Mouse (Mus musculus) urinary bladder, postnatal 25 days (tissue): ENCODE results near the gene Fbxo44.

ENCODE experiments used
- DNase-seq: peaks from one replicate; pipeline ENCODE4 v3.0.0; 2022; ENCODE audit warnings: low spot score

The Fbxo44 gene

DNA sequence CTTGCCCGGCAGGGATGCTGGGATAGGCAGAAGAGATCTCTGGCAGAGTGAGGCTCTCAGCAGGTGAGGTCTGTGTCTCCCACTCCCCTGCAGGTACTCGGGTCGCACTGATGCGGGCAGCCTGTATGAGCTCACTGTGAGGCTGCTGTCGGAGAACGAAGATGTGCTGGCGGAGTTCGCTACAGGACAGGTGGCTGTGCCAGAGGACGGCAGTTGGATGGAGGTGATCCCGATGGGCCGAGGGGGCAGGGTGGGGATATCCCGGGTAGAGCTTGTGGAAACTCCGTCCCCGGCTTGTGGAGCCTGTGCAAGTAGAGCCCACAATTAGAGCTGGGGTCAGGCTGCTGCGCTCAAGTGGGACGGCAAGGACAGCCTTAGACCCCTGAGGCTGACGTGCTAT is 5.3 kb upstream of the Fbxo44 start:
- no peak for DNase-seq

GRCm38 (mm10) chr4:148164461-148164860 is 4.2 kb upstream of the Fbxo44 start:
- no peak for DNase-seq

DNA sequence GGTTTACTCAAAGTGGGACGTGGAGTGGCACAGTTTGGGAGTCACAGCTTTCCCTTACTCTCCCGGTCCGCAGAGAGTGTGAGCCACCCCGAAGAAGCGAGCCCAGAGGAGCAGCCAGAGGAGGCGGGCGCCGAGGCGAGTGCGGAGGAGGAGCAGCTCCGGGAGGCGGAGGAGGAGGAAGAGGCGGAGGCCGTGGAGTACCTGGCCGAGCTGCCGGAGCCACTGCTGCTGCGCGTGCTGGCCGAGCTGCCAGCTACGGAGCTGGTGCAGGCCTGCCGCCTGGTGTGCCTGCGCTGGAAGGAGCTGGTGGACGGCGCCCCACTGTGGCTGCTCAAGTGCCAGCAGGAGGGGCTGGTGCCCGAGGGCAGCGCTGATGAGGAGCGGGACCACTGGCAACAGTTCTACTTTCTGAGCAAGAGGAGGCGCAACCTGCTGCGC is 3.7 kb upstream of the Fbxo44 start:
- peak; percentile 63 for DNase-seq

DNA sequence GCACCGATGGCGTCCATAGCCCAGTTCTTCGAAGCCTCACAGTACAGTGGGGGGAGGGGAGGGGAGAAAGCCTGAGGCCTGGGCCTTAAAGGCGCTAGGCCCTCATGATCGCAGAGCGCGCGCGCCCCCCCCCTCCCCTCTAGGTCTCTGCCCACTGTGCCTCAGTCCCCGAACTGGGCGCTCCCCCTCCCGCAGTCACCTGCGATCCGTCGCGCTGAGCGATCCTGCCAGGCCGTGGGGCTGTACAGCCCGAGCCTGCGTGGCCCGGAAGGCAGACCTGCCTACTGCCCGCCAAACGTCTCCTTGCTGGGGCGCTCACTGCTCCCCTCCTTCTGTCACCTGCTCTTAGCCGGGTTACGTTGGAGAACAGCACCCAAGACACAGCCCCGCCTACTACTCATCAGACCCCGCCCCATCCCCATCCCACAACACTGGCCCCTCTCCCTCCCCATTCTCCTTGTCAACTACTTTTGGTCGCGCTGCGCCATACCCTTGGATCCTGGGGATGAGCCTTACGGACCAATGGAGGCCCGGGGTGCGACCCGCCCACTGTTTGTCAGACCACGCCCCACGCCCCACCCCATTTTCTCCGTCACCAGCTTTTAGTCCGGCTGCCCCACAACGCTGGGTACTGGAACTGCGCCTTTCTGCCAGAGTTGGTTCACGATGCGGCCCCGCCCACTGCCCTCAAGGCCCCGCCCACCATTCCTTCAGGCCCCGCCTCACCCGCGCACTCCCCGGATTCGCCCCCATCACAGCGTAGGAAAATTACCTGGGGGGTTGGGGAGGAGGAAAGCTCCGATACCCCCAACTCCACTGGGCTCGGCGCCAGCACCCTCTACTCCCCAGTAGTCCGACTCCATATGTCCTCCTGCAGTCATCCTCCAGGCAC is 492 bp downstream of the Fbxo44 start:
- peak; percentile 84 for DNase-seq

DNA sequence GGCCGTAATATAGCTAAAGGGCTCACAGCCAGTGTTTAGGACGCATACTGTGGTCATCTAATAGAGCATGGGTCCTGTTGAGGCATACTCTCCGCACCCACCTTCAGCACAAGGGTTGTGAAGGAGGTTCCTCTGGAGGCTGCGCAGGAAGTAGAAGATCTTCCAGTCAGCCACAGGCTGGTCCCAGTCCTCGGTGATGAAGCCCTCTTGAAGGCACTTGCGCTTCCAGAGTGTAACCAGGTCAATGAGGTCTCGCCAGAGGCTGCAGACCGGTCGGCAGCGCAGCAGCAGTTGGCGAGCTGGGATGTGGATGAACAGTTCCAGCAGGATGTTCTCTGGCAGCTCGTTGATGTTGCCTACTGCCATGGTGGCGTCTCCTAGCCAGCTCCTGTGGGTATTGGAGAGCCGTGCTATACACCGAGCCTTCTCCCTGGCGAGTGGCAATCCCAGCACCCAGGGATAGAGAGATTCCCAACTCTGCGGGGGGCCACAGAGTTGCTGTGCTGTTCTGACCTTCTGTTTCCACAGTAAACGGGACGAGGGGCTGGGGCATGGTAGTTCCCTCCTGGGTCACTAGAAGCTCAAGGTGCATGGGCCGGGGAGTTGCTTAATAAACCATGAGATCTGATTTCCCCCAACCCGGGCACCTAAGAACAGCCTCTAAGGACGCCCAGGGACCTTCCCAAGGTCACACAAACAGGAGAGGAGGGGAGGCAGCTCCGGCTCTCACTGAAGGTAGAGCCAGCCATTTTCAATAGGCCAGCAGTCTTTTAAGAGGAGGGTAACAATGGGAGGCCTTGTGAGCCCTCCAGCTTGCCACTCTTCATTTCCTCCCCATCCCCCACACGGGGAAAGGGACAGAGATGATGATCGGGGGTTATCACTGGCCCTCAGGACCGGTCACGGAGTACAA is 1.6 kb downstream of the Fbxo44 start:
- no peak for DNase-seq

DNA sequence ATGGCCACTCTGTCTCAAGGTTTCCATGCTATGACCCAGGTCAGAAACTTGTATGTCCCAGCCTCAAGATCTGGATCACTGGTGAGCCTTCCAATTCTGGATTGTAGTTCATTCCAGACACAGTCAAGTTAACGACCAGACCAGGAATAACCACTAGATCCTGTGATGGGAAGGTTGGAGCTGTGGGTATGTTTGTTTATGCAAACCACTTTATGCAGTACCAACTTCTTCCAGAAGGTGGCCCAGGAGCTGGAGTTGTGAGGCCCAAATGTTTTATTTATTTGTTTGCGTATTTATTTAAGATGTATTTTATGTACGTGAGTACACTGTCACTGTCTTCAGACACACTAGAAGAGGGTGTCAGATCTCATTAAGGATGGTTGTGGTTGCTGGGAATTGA is 5.3 kb downstream of the Fbxo44 start:
- DNase-seq: no peak

- DNase-seq: no peak
Observed at GRCm38 (mm10) chr4:148154006-148154405, 6.3 kb downstream of the Fbxo44 start.

- DNase-seq: no peak
Observed at GRCm38 (mm10) chr4:148152547-148152946, 7.7 kb downstream of the Fbxo44 start.

- DNase-seq: peak; percentile 81
Observed at GRCm38 (mm10) chr4:148151267-148152168, 8.8 kb downstream of the Fbxo44 start, which contains the start of gene Fbxo6. TSS of gene Fbxo6 (minus strand) at chr4:148152140.

- no peak for DNase-seq
Observed at GRCm38 (mm10) chr4:148150953-148151266, 9.4 kb downstream of the Fbxo44 start.

DNA sequence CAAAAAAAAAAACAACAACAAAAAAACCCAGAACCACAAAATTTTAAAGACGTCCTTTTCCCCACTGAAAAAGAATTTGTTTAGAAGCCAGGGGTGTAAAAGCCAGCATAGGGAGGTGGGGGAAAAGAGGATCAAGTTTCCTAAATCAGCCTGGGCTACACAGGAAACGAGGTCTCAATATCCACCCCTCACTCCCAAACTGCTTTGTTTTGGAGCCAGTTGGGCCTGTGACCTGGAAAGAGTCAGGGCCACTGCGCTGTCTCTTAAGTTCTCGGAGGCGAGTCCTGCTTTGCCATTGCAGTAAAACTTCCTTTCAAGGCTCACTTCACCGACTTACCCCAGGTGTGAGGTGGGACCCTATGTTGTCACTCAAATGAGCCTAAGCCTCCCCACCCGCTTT is 10.0 kb downstream of the Fbxo44 start:
- no peak for DNase-seq

DNA sequence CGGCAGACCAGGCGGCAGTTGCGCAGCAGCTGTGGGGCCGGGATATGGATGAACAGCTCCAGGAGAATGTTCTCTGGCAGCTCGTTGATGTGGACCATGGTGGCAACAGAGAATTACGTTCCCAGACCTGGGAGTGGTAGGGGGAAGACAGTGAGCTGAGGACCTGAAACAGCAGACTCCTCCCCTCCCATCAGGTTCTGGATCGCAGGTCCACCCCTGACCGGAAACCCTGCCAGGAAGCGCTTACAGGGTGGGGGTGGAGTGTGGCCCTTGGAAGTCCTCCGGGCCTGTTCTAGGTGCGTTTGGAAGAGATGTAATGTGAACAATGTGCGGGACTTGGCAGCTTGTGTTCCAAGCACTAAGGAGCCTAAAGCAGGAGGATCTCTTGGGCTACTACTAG is 10.7 kb downstream of the Fbxo44 start:
- DNase-seq: no peak

- DNase-seq: no peak
Observed at GRCm38 (mm10) chr4:148147714-148148113, 12.6 kb downstream of the Fbxo44 start.

- DNase-seq: no peak
Observed at GRCm38 (mm10) chr4:148143721-148144120, 16.6 kb downstream of the Fbxo44 start.

DNA sequence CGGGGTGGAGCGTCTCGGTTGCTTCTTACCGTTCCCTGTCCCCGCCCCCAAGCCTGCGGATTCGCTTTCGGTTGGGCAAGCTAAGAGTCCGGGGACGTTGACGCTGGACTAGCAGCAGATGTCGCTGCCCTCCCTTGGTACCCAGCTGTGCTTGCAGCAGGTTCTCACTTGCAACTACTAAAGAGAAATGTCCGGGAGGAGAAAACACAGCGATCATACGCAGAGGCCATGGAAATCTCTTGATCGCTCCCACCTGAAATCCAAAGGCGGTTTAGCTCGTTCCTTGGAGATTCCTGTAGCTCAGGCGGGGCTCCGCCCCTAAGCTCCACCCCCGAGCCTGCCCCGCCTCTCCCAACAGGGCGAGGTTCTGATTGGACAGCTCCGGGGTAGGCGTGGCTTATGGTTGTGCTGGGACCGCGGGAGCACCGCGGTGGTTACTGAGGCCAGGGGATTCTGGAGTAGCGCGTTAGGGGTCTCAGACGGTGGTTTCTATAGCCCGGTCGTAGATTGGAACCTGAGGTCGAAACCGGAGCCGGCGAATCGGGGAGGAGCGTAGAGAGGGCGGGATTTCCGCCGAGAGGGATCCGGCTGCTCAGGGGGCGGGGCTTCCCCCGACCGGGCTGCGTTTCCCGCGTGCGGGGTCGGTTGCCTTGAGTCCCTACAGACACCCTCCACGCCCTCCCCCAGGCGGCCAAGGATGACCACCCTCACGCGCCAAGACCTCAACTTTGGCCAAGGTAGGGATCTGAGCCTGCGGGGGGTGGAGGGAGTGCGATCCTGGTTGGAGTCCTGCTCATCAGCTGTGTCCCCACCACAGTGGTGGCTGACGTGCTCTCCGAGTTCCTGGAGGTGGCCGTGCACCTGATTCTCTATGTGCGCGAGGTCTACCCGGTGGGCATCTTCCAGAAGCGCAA is 19.9 kb downstream of the Fbxo44 start:
- peak; percentile 89 for DNase-seq

- no peak for DNase-seq
Observed at GRCm38 (mm10) chr4:148139767-148140097, 20.6 kb downstream of the Fbxo44 start.

GRCm38 (mm10) chr4:148137503-148137902 is 22.8 kb downstream of the Fbxo44 start:
- no peak for DNase-seq

DNA sequence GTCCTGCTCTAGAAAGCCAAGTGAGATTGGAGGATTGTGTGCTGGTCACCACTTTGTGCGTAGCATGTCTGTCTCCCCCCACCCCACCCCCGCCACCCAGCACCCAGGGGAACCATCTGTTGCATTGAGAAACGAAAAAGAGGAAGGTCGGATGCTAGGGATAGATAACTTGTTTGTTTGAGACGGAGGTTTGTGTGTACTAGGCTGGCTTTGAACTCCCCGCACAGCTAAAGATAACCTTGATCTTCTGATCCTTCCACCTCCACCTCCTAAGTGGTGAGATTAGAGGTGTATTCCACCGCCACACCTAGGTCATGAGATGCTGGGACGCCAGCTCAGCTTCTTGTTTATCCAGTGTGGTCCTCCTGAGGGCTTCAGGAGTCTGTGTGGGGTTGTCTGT is 25.3 kb downstream of the Fbxo44 start:
- DNase-seq: no peak

- no peak for DNase-seq
Observed at GRCm38 (mm10) chr4:148131497-148132081, 28.7 kb downstream of the Fbxo44 start.

DNA sequence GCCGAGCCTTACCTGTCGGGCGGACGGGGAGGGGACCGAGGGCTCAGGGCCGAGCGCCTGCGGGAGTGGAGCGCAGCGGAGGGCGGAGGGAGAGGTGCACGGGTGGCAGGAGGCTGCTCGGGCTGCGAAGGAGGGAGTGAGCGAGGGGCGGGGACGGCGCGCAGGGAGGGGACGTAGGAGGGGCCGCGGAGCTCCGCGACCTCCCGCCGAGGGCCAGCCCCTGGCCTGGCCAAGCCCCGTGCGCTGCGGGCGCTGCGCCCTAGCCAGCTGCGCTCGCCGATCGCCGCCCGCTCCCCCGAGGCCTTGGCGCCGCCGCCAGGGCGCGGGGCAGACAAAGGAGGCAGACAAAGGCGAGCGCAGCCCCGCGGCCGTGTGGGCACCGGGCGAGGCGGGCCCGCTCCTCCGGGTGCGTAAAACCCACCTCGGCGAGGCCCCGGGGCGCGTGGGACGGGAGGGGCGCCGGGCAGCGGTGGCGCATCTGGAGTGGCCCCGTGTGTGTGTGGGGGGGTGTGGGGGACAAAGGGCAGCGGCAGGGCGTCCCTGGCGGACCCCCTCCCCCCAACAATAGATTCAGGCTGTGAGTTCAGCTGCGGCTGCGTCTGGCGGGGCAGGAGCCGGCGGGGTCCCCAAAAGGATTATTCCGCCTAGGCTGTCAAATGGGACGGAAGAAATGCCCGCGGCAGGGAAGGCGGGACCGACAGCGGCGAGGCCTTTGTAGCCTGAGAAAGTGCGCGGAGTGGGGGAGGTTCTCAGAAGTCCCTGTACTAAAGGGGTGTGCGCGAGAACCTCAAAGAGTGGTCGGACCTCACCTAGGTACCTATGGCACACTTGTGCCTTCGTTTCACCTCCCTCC is 29.5 kb downstream of the Fbxo44 start, which contains the start of gene Draxin:
Draxin (minus strand) TSS at position 138 of the 853 bp plus-strand sequence.
- DNase-seq: no peak
